Mouse (Mus musculus) left cerebral cortex, adult 11 months (tissue): ENCODE measurements around the gene Nnmt.

Experiments
- DNase-seq: peaks from one replicate; pipeline ENCODE4 v3.0.0; 2022; ENCODE audit warnings: low spot score

Gene Nnmt

DNA sequence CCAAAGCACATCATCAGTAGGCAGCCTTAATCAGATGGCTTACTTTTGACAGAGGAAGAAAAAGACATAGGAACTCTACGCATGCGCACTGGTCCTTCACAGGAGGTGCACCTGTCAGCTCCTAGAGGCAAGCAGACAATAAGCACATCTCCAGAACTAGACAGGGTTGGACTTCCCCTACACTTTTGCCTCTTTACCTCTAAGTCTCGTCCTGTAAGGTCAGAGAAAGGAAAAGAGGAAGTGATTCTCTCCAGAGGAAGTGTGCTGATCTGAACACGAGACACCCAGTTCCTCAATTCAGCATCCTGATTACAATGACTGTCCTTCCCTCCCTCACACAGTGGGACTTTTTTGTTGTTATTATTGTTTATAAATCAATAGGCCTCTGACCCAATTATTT, 46.3 kb downstream of the Nnmt start:
- DNase-seq: no peak

DNA sequence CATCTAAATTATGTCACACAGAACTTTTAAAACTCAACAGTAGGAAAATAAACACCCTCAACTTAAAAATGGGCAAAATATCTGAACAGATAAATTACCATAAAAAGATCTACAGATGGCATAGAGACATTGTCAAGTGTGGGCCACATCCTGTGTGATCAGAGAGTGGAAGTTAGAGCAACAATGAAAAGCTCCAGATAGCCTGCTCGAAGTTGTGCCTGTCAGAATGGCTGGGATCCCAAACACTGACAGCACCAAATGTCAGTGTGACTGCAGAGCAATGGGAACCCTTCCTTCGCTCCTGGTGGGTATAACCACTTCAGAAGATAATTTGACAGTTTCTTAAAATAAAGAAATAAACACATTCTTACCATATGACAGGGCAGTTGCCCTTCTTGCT, 55.9 kb downstream of the Nnmt start:
- no peak for DNase-seq

DNA sequence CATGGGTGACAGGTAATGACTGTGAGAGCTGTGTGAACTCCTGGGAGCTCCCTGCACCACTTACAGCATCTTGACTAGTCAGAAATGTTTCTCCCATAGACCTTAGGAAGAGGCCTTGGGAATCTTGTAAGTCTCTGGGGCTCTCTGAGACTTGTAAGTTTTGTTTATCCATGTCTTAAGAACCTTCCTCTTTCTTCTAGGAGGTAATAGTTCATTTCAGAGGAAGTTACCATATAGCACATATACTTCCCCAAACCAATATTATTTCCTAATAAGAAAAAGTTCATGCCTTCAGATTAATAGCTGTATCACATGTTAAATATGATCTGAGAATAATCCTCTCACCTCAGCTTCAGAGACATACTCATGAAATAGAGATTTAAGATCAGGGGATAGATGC, 57.7 kb downstream of the Nnmt start:
- no peak for DNase-seq
